28 mouse cellular contexts compared by ENCODE assay signal in the genomic region with DNA sequence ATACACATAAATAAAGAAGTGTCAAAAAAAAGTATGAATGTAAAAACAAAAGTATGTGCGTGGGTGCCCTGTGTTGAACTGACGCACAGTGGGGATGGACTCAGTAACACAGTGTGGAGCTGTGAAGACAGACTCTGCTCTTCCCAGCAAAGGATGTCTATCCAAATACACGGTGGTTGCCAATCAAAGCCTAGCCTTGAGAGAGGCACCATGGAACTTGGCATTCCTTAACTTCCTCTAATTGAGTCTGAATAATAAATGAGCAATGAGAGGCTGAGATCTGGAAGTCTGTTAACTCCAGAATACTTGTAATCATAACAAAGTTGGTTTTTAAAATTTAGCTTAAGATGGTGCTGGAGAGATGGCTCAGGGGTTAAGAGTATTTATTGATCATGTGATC.
"Had no signal": no experiment of that assay in that cellular context is flagged by ENCODE, and none has a peak within 500 bp of the region (broad histone marks: within the 10 kb centered on the region; RNA-seq: fewer than 3 reads in every experiment).

No protein-coding gene starts in this region.

- H3K9me3 ChIP-seq: heart, embryonic 10.5 days; heart, embryonic 12.5 days; hindbrain, embryonic 10.5 days; hindbrain, embryonic 12.5 days; intestine, embryonic 15.5 days; kidney, embryonic 15.5 days; limb, embryonic 13.5 days; limb, embryonic 15.5 days had no signal

- DNase-seq: gastrocnemius, adult 2 months; gastrocnemius, postnatal 10 days; gastrocnemius, postnatal 25 days; heart, adult 18-20 months; heart, postnatal 10 days; heart, postnatal 4 days; kidney, adult 11 months; kidney, adult 2 months; kidney, adult 9 months; kidney, postnatal 14 days; kidney, postnatal 36 days; layer of hippocampus, adult 9-11 months; layer of hippocampus, postnatal 36 days; left cerebral cortex, postnatal 4 days; lung, adult 18-20 months had no signal

- H3K36me3 ChIP-seq: heart, embryonic 10.5 days; heart, embryonic 12.5 days; hindbrain, embryonic 10.5 days; hindbrain, embryonic 12.5 days; intestine, embryonic 15.5 days; kidney, embryonic 15.5 days; limb, embryonic 13.5 days; limb, embryonic 15.5 days had no signal

- H3K4me1 ChIP-seq: hindbrain, embryonic 10.5 days; hindbrain, embryonic 12.5 days had no signal

- H3K27ac ChIP-seq: gastrocnemius, adult 2 months; heart, embryonic 10.5 days; hindbrain, embryonic 10.5 days; hindbrain, embryonic 12.5 days; hindbrain, embryonic 14.5 days; intestine, embryonic 15.5 days; kidney, embryonic 15.5 days; kidney, postnatal 0 days; limb, embryonic 13.5 days; limb, embryonic 15.5 days had no signal

- H3K9ac ChIP-seq: heart, embryonic 12.5 days; hindbrain, embryonic 12.5 days; hindbrain, embryonic 14.5 days; intestine, embryonic 15.5 days; kidney, embryonic 15.5 days; limb, embryonic 13.5 days; limb, embryonic 15.5 days; liver, embryonic 14.5 days had no signal

- H3K4me3 ChIP-seq: gastrocnemius, adult 2 months; heart, embryonic 10.5 days; heart, embryonic 12.5 days; hindbrain, embryonic 10.5 days; hindbrain, embryonic 12.5 days; intestine, embryonic 15.5 days; kidney, embryonic 15.5 days; limb, embryonic 13.5 days; limb, embryonic 15.5 days had no signal

- H3K4me2 ChIP-seq: heart, embryonic 12.5 days; hindbrain, embryonic 12.5 days; hindbrain, embryonic 14.5 days; intestine, embryonic 15.5 days; kidney, embryonic 15.5 days; limb, embryonic 13.5 days; limb, embryonic 15.5 days had no signal

- H3K27me3 ChIP-seq: hindbrain, embryonic 12.5 days; intestine, embryonic 15.5 days; kidney, embryonic 15.5 days; limb, embryonic 15.5 days had no signal

- ATAC-seq: hindbrain, embryonic 16.5 days; inflammation-experienced regulatory T-cells, adult 6 months; intestine, embryonic 15.5 days had no signal
